Mouse (Mus musculus): ENCODE measurements around the gene Wiz.

Wiz gene

DNA sequence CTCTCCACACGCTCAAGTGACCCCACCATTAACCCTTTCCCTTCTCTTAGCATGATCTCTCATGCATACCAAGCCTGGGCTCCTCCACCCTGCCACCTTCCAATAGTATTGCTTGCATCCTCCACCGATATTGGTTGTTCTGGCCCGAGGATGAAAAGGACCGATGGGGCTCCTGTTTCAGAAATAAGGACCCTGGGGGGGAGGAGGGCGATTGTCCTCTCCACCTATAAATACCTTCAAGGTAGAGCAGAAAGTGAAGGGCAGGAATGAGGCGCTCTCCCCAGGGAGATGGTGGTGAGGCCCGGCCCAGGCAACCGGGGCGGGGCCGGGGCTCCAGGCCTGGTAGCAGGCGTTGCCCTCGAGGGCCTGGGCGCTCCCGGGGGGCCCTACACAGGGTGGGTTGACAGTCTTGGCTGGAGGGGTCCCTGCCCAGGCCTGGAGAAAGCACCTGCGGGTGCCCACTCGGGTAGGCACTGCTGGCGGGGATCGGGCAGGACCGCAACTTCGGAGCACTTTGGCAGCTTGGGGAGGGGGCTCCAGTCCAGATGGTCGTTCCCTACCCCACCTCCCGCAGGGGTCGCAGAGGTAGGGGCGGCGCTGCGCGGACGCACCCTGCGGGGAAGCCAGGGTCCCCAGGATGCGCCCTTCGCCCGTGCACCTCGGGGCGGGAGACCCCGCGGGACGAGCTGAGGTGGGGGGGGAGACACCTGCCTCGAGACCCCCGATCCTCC, 704 bp downstream of the Wiz start:
- ChIA-PET CTCF (interaction anchor here in 2 of 4 experiments (0.6 to 1.9 kb wide), 9 partner anchors 8 to 245 kb away, joined by 3 to 13 read pairs (median 3); partner anchors contain the start of gene Akap8l (in 1 of the 2)), POLR2A (interaction anchor here in 2 of 4 experiments (0.6 to 2.1 kb wide), 15 partner anchors 11 to 1343 kb away, joined by 3 to 10 read pairs (median 5); partner anchors contain the start of genes Akap8l (in 2 of the 2) and Cyp4f17 (in 1 of the 2))

- ChIA-PET POLR2A (interaction anchor here in 2 of 4 experiments (0.9 to 2.0 kb wide), 11 partner anchors 8 to 67 kb away, joined by 3 to 10 read pairs (median 4); partner anchors contain the start of genes Akap8 (in 1 of the 2) and Akap8l (in 1 of the 2)), CTCF (interaction anchor here in 2 of 4 experiments (0.9 to 1.9 kb wide), 7 partner anchors 8 to 257 kb away, joined by 3 to 13 read pairs (median 7); partner anchors contain the start of genes Akap8 (in 1 of the 2) and Akap8l (in 1 of the 2))
Observed at GRCm38 (mm10) chr17:32387986-32388369, 1.3 kb downstream of the Wiz start.

GRCm38 (mm10) chr17:32386659-32387432, 2.4 kb downstream of the Wiz start:
- CTCF ChIA-PET = interaction anchor here (0.5 to 1.9 kb wide), 39 partner anchors 9 to 1479 kb away, joined by 3 to 13 read pairs (median 4); partner anchors contain the start of genes Akap8l (in 2 of the 4), Akap8 (in 1 of the 4), Cyp4f39 (in 1 of the 4) and Rasal3 (in 1 of the 4)
- POLR2A ChIA-PET = interaction anchor here in 3 of 4 experiments (0.5 to 2.0 kb wide), 19 partner anchors 9 to 677 kb away, joined by 3 to 10 read pairs (median 4); partner anchors contain the start of genes Akap8 (in 1 of the 3), Akap8l (in 1 of the 3) and Cyp4f39 (in 1 of the 3)

DNA sequence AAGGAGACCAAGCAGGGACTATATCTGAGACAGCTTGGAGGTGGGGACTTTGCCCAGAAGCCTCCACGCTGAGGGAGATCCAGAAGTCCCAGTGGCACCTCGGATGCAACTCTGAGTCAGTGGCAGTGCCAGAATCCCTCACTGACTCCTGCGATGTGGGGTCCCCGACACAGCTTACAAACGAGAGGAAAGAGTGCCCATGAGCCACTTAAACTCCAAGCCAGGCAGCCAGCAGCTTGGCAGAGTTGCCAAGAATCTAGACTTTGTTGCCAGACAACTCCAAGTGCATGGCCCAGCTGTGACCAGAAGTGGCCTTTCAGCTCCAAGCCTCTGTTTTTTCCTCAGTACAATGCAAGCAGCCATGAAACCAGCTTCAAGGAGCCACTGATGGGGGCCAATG, 5.6 kb downstream of the Wiz start:
- ChIA-PET POLR2A (interaction anchor here in 2 of 4 experiments (0.6 to 2.4 kb wide), 7 partner anchors 16 to 944 kb away, joined by 3 to 7 read pairs (median 4); partner anchors contain the start of gene Akap8l (in 1 of the 2)), CTCF (interaction anchor here in 1 of 4 experiments (0.5 kb wide), 1 partner anchor 73 kb away, joined by 6 read pairs; no protein-coding TSS in a partner anchor)

DNA sequence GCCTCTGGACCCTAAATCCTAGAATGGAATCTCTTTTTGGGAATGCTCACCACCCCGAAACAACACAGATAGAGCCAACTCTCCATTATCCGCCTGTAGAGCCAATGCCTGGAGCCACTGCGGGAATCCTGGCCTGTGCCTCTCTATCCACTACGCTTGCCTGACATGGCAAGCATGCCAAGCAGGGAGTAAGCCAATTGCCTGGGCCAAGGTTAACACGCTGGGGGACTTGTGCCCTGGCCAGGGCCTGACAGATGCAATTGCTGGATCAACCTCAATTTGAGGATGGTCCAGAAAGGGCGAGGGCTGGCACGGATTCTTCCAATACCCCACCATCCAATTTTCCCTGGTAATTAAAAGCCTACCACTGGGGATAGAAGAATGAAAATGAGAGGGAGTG, 6.7 kb downstream of the Wiz start:
- ChIA-PET POLR2A (interaction anchor here in 2 of 4 experiments (0.9 to 2.5 kb wide), 8 partner anchors 9 to 98 kb away, joined by 3 to 9 read pairs (median 4); partner anchors contain the start of genes Akap8l (in 1 of the 2) and Brd4 (in 1 of the 2)), CTCF (interaction anchor here in 1 of 4 experiments (0.6 kb wide), 1 partner anchor 31 kb away, joined by 5 read pairs; no protein-coding TSS in a partner anchor)

DNA sequence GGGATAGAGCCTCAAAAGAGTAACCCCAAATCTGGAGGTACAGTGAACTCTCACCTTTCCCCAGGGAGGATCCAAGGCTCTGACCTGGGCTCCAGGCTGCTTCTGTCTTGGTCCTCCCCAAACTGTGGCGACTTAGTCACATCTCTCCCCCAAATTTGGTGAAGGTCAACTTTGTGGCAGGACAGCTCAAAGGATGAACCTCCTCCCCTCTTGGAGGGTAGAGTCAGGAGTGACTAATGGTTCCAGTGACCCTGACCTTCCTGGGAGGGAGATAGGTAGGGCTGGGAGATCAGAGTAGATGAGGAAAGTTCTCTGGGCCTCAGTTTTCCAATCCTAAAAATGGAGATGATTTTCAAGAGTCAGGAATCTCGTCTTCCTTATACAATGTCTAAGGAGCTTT, 10.5 kb downstream of the Wiz start:
- ChIA-PET POLR2A (interaction anchor here in 2 of 4 experiments (0.7 to 1.7 kb wide), 5 partner anchors 9 to 91 kb away, joined by 3 to 9 read pairs (median 4); no protein-coding TSS in a partner anchor), CTCF (no interaction called here)

DNA sequence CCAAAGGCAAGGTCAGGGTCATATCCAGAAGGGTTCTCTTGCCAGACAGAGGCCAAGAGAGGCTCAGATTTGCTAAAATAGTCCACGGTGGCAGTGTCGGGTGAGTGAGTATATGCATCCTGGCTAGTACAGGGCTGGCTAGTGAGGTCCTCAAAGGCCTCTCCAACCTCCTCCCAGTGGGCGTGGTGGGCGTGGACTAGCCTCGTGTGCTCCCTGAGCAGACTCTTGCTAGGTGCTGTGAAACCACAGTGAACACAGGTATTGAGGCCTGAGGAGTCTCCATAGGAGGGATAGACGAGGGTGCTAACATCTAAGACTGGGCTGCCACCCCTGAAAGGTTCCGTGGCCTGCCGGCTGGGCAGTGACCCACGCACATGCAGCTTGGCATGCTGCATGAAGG, 12.1 kb downstream of the Wiz start:
- ChIA-PET CTCF (interaction anchor here in 2 of 4 experiments (0.6 to 1.1 kb wide), 3 partner anchors 10 to 12 kb away, joined by 3 to 4 read pairs (median 3); partner anchors contain the start of gene Wiz (in 1 of the 2)), POLR2A (interaction anchor here in 3 of 4 experiments (0.5 to 2.4 kb wide), 14 partner anchors 8 to 55 kb away, joined by 3 to 10 read pairs (median 4); partner anchors contain the start of genes Akap8l (in 2 of the 3) and Wiz (in 1 of the 3))

GRCm38 (mm10) chr17:32376475-32376874, 12.8 kb downstream of the Wiz start:
- POLR2A ChIA-PET = interaction anchor here in 3 of 4 experiments (0.7 to 2.4 kb wide), 8 partner anchors 9 to 26 kb away, joined by 3 to 10 read pairs (median 4); partner anchors contain the start of genes Akap8l (in 1 of the 3) and Wiz (in 1 of the 3)
- CTCF ChIA-PET = interaction anchor here in 1 of 4 experiments (0.7 kb wide), 1 partner anchor 11 kb away, joined by 3 read pairs; no protein-coding TSS in a partner anchor

GRCm38 (mm10) chr17:32368991-32369578, 20.2 kb downstream of the Wiz start:
- CTCF ChIA-PET = interaction anchor here in 1 of 4 experiments (1.0 kb wide), 1 partner anchor 18 kb away, joined by 3 read pairs; no protein-coding TSS in a partner anchor

GRCm38 (mm10) chr17:32367706-32368105, 21.5 kb downstream of the Wiz start:
- ChIA-PET CTCF (interaction anchor here in 1 of 4 experiments (0.7 kb wide), 1 partner anchor 1107 kb away, joined by 3 read pairs; no protein-coding TSS in a partner anchor), POLR2A (interaction anchor here in 2 of 4 experiments (0.9 to 9.4 kb wide), 7 partner anchors 9 to 18 kb away, joined by 3 to 112 read pairs (median 5); partner anchors contain the start of gene Akap8l (in 2 of the 2))

More at GRCm38 (mm10) chr17:32368991-32369578, 20.2 kb downstream of the Wiz start:
- POLR2A ChIA-PET = interaction anchor here in 1 of 4 experiments (0.7 to 1.5 kb wide), 3 partner anchors 12 to 20 kb away, joined by 3 to 5 read pairs (median 4); partner anchors contain the start of gene Wiz

DNA sequence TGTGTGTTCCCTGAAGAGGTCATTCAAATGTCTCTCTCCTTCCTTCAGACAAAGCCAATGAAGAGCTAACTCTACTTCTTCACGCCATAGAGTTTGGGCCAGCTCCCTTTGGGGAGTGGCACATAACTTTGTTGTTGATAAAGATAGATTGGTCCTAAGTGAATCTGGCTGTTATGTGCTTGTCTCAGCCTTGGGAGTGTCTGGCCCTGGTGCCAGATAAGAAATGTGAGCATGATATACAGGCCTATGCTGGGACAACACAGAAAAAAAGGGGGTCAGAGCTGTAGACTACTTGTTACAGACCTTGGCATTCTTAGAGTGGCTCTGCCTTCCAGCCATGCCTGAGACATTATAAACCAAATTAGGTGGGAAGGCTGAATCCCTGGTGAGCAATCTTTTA, 23.9 kb downstream of the Wiz start:
- POLR2A ChIA-PET = interaction anchor here in 3 of 4 experiments (0.6 to 9.4 kb wide), 34 partner anchors 9 to 601 kb away, joined by 3 to 112 read pairs (median 4); partner anchors contain the start of genes Akap8 (in 2 of the 3), Akap8l (in 2 of the 3), Brd4 (in 1 of the 3) and Wiz (in 1 of the 3)
- CTCF ChIA-PET = interaction anchor here in 2 of 4 experiments (0.5 to 1.9 kb wide), 5 partner anchors 11 to 1840 kb away, joined by 3 to 10 read pairs (median 8); partner anchors contain the start of gene Akap8l (in 1 of the 2)

DNA sequence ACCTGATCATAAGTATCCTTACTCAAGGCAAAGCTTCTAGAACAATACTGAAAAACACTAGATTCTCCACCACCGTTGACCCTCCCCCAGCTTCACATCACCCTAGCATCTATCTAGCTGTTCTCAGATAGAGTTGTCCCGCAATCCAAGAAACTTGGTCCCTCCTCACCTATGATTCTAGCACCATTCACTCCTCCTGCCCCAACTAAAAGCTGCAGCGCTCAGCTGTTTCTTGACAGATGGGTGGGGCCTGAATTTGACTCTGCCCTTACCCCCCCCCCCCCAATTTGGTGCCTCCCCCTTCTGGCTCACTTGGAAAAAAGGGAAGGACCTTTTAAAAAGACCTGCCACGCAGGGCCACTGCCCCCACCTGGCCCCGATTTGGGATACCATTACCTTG, 24.4 kb downstream of the Wiz start:
- CTCF ChIA-PET = interaction anchor here in 3 of 4 experiments (0.5 to 1.9 kb wide), 6 partner anchors 11 to 1840 kb away, joined by 3 to 10 read pairs (median 6); partner anchors contain the start of gene Akap8l (in 1 of the 3)
- POLR2A ChIA-PET = interaction anchor here in 3 of 4 experiments (0.6 to 9.4 kb wide), 37 partner anchors 8 to 602 kb away, joined by 3 to 112 read pairs (median 4); partner anchors contain the start of genes Akap8 (in 2 of the 3), Akap8l (in 2 of the 3), Brd4 (in 1 of the 3) and Wiz (in 1 of the 3)

GRCm38 (mm10) chr17:32364331-32364730, 24.9 kb downstream of the Wiz start:
- POLR2A ChIA-PET = interaction anchor here in 3 of 4 experiments (0.7 to 9.4 kb wide), 33 partner anchors 8 to 602 kb away, joined by 3 to 112 read pairs (median 4); partner anchors contain the start of genes Akap8 (in 2 of the 3), Akap8l (in 2 of the 3), Brd4 (in 1 of the 3) and Wiz (in 1 of the 3)
- CTCF ChIA-PET = interaction anchor here in 2 of 4 experiments (0.7 to 1.9 kb wide), 3 partner anchors 14 to 68 kb away, joined by 3 to 10 read pairs (median 8); partner anchors contain the start of gene Akap8l (in 1 of the 2)

DNA sequence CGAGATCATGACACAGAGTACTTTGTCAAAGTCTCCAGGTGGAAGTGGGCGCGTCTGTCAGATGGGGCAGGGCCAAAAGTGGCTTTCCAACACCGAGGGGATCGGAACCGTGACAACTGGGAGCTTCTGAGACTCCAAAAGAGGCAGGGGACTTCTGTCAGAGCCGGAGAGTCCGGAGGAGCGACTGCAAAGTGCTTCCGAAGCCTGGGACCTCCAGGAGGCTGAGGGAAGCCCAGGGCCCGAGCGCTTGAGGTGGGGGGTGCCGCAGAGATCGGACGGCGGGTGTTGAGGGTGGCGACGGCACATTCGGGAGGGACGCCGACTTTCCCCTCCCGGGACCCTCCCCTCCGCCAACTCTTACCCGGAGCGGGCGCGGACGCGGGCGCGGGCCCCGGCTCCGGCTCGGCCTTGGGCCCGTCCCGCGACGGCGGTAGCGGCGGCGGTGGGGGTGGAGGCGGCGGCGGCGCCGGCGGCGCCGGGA, 25.4 kb downstream of the Wiz start:
- POLR2A ChIA-PET = interaction anchor here in 2 of 4 experiments (0.6 to 9.4 kb wide), 21 partner anchors 12 to 263 kb away, joined by 3 to 112 read pairs (median 4); partner anchors contain the start of genes Akap8 (in 2 of the 2), Akap8l (in 2 of the 2), Brd4 (in 1 of the 2) and Wiz (in 1 of the 2)
- CTCF ChIA-PET = interaction anchor here in 1 of 4 experiments (1.4 to 1.9 kb wide), 2 partner anchors 13 to 23 kb away, joined by 8 to 10 read pairs; partner anchors contain the start of gene Akap8l

- ChIA-PET POLR2A (interaction anchor here in 3 of 4 experiments (0.6 to 9.4 kb wide), 16 partner anchors 10 to 416 kb away, joined by 3 to 112 read pairs (median 4); partner anchors contain the start of genes Akap8 (in 2 of the 3), Akap8l (in 2 of the 3) and Wiz (in 1 of the 3)), CTCF (no interaction called here)
Observed at GRCm38 (mm10) chr17:32362686-32363085, 26.6 kb downstream of the Wiz start.

Measured in embryonic stem cell, embryonic (primary cell).